In the genomic region with DNA sequence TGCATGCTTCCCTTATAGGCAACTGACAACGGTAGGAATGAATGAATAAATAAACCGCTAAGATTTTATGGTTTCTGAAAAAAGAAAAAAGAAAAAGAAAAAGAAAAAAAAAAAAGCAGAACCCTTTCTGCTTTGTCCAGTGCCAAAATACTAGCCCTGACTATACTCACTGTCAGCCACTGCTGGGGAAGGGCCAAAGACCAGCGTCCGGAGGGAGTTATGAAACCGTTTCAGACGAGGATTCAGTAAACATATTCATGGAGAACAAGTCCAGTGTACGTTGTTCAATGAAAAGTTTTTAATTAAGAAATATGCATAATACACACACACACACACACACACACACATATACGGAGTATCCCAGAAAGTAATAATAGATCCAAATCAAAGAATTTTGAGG, we compare ENCODE assay signal across 23 mouse cellular contexts. TPM values are rescaled to one million over a fixed set of nuclear protein-coding genes. Genes with fewer than 3 reads are reported as not detected.
DNase-seq lines count a peak whose midpoint lies in the region.
"Had no signal": no experiment of that assay in that cellular context is flagged by ENCODE, and none has a peak within 500 bp of the region (broad histone marks: within the 10 kb centered on the region; RNA-seq: fewer than 3 reads in every experiment).

No protein-coding gene starts in this region.

- H3K4me1 ChIP-seq in heart, embryonic 10.5 days = peaks cover 11% of the 10 kb centered on the region

- intact Hi-C loops in heart, postnatal 25 days (cut with DNase I) = loop anchor here (2.0 to 10.0 kb wide), 2 partner anchors 296 to 714 kb away; no protein-coding TSS in a partner anchor
- intact Hi-C loops in heart, postnatal 14 days (cut with DNase I) = no loop called here

- no peak overlapping the region for H3K27ac ChIP-seq in heart, embryonic 10.5 days
- H3K27ac ChIP-seq: embryonic facial prominence, embryonic 10.5 days; embryonic facial prominence, embryonic 13.5 days; forebrain, embryonic 12.5 days; forebrain, embryonic 15.5 days; hindbrain, embryonic 12.5 days; hindbrain, embryonic 15.5 days; kidney, embryonic 15.5 days had no signal

- H3K4me3 ChIP-seq in heart, embryonic 10.5 days = no peak overlapping the region
- H3K4me3 ChIP-seq: embryonic facial prominence, embryonic 10.5 days; embryonic facial prominence, embryonic 13.5 days; erythroblast, embryonic 14.5 days; forebrain, embryonic 12.5 days; forebrain, embryonic 15.5 days; hindbrain, embryonic 12.5 days; hindbrain, embryonic 15.5 days; kidney, embryonic 15.5 days had no signal

- peaks cover 65% of the 10 kb centered on the region for H3K36me3 ChIP-seq in heart, embryonic 10.5 days
- H3K36me3 ChIP-seq: forebrain, embryonic 12.5 days; forebrain, embryonic 15.5 days; hindbrain, embryonic 12.5 days; hindbrain, embryonic 15.5 days had no signal

- no peaks in the 10 kb centered on the region for H3K9me3 ChIP-seq in heart, embryonic 10.5 days
- H3K9me3 ChIP-seq: embryonic facial prominence, embryonic 10.5 days; embryonic facial prominence, embryonic 13.5 days; forebrain, embryonic 12.5 days; forebrain, embryonic 15.5 days; hindbrain, embryonic 12.5 days; hindbrain, embryonic 15.5 days; kidney, embryonic 15.5 days had no signal

- WGBS in heart, embryonic 10.5 days = 92% methylated on average over 8 of the region's 8 CpGs

- no peaks in the 10 kb centered on the region for H3K27me3 ChIP-seq in heart, embryonic 10.5 days (ENCODE audit: insufficient read depth, poor library complexity, severe bottlenecking)
- H3K27me3 ChIP-seq: embryonic facial prominence, embryonic 13.5 days; forebrain, embryonic 12.5 days; forebrain, embryonic 15.5 days; hindbrain, embryonic 12.5 days; hindbrain, embryonic 15.5 days; kidney, embryonic 15.5 days had no signal

- DNase-seq in gastrocnemius, adult 18-20 months (ENCODE audit: low spot score) = peak; percentile 54
- no peak for DNase-seq in gastrocnemius, postnatal 10 days
- DNase-seq in heart, adult 11 months = peak; percentile 94
- DNase-seq in heart, postnatal 25 days (ENCODE audit: low spot score) = no peak
- DNase-seq in heart, postnatal 14 days = peak; percentile 50 to 51
- DNase-seq in heart, embryonic 10.5 days (ENCODE audit: low spot score) = no peak
- DNase-seq: adrenal gland, adult 8-10 months; cerebellum, adult 11-12 months; cerebellum, adult 8-10 months; cerebellum, postnatal 10 days; cerebellum, postnatal 36 days; embryo, embryonic 11 days; kidney, adult 8-10 months had no signal

RNA-seq across cellular contexts. Expression of a gene that starts 50.3 kb away (rescaled TPM):
- under 1 TPM; 0.11 to 0.40 TPM for total RNA-seq in gastrocnemius, adult 18-20 months (2021)
- 1 to 10 TPM in 1 of 2 experiments, under 1 TPM in 1; 0.61 to 1.7 TPM for total RNA-seq in gastrocnemius, postnatal 10 days (2021)
- under 1 TPM; 0.20 to 0.29 TPM for total RNA-seq in heart, postnatal 25 days (2021)
- total RNA-seq in heart, postnatal 14 days (2021) = under 1 TPM; 0.26 to 0.27 TPM
- polyA plus RNA-seq in heart, embryonic 10.5 days (2016; fragmentation: Nextera tagmentation; extraction: Ambion mirVana) = 0.68 and 0.85 TPM in 2 replicates
- total RNA-seq: MEL had no signal
- polyA plus RNA-seq: C2C12; erythroblast, embryonic 14.5 days had no signal

Comparison
In these comparisons a context has a peak if more than half of its experiments do, and no peak if none do; other contexts are left out.
1. DNase-seq: peak in gastrocnemius, adult 18-20 months (single experiment), heart, adult 11 months (single experiment) and heart, postnatal 14 days (2 of 2); none in gastrocnemius, postnatal 10 days (single experiment), heart, postnatal 25 days (single experiment) and heart, embryonic 10.5 days (single experiment).